Mouse (Mus musculus) gastrocnemius, postnatal 14 days (tissue): ENCODE measurements around the gene Ntng1. TPM values are rescaled to one million over a fixed set of nuclear protein-coding genes. Genes with fewer than 3 reads are reported as not detected.

Source experiments
- DNase-seq: peaks from one replicate; pipeline ENCODE4 v3.0.0; 2021; ENCODE audit warnings: mixed read lengths
- intact Hi-C: fragments of 180-260 bp; cut with DNase I; formaldehyde crosslinking; loops from one replicate; pipeline ENCODE4 v1.15.1; 2025; ENCODE audit warnings: low total_unique reads
- total RNA-seq, 2 experiments: library from RNA; stranded (reverse); gene quantifications; 2 replicates each; pipeline ENCODE4 v1.2.3; 2021

Gene Ntng1
- total RNA-seq, 2 experiments from 2014 or later, result 0.60 to 0.92 TPM

GRCm38 (mm10) chr3:110064709-110065256, 79.0 kb downstream of the Ntng1 start:
- intact Hi-C loops, result no loop called here
- no peak for DNase-seq

GRCm38 (mm10) chr3:110055915-110056314, 87.9 kb downstream of the Ntng1 start:
- DNase-seq, result peak; percentile 3
- intact Hi-C loops, result no loop called here

GRCm38 (mm10) chr3:110055433-110055832, 88.4 kb downstream of the Ntng1 start:
- intact Hi-C loops, result no loop called here
- DNase-seq, result no peak

- intact Hi-C loops, result no loop called here
Observed at GRCm38 (mm10) chr3:110054125-110054524, 89.7 kb downstream of the Ntng1 start.

GRCm38 (mm10) chr3:110048152-110048551, 95.7 kb downstream of the Ntng1 start:
- intact Hi-C loops, result no loop called here
- DNase-seq, result no peak

More at GRCm38 (mm10) chr3:110054125-110054524, 89.7 kb downstream of the Ntng1 start:
- DNase-seq, result no peak

GRCm38 (mm10) chr3:110046750-110047149, 97.1 kb downstream of the Ntng1 start:
- intact Hi-C loops, result no loop called here
- DNase-seq, result no peak

- DNase-seq, result no peak
- intact Hi-C loops, result no loop called here
Observed at GRCm38 (mm10) chr3:110044209-110044608, 99.6 kb downstream of the Ntng1 start.

GRCm38 (mm10) chr3:110043641-110044187, 100.1 kb downstream of the Ntng1 start:
- intact Hi-C loops, result no loop called here

GRCm38 (mm10) chr3:110022783-110023599, 120.8 kb downstream of the Ntng1 start:
- no peak for DNase-seq
- intact Hi-C loops, result no loop called here

More at GRCm38 (mm10) chr3:110043641-110044187, 100.1 kb downstream of the Ntng1 start:
- no peak for DNase-seq

GRCm38 (mm10) chr3:110010870-110011626, 132.8 kb downstream of the Ntng1 start:
- DNase-seq, result no peak
- intact Hi-C loops, result no loop called here

GRCm38 (mm10) chr3:110010441-110010840, 133.4 kb downstream of the Ntng1 start:
- no peak for DNase-seq
- intact Hi-C loops, result no loop called here

GRCm38 (mm10) chr3:110000349-110000748, 143.5 kb downstream of the Ntng1 start:
- no peak for DNase-seq
- intact Hi-C loops, result no loop called here

GRCm38 (mm10) chr3:109995663-109996024, 148.2 kb downstream of the Ntng1 start:
- intact Hi-C loops, result no loop called here

GRCm38 (mm10) chr3:109994978-109995662, 148.7 kb downstream of the Ntng1 start:
- no peak for DNase-seq
- intact Hi-C loops, result no loop called here

More at GRCm38 (mm10) chr3:109995663-109996024, 148.2 kb downstream of the Ntng1 start:
- no peak for DNase-seq

GRCm38 (mm10) chr3:109984086-109984485, 159.7 kb downstream of the Ntng1 start:
- no peak for DNase-seq
- intact Hi-C loops, result no loop called here

- no peak for DNase-seq
- intact Hi-C loops, result no loop called here
Observed at GRCm38 (mm10) chr3:109977614-109978013, 166.2 kb downstream of the Ntng1 start.

- intact Hi-C loops, result no loop called here
- DNase-seq, result no peak
Observed at GRCm38 (mm10) chr3:109975106-109975505, 168.7 kb downstream of the Ntng1 start.

GRCm38 (mm10) chr3:109971465-109971864, 172.3 kb downstream of the Ntng1 start:
- no peak for DNase-seq
- intact Hi-C loops, result no loop called here

GRCm38 (mm10) chr3:109970181-109970580, 173.6 kb downstream of the Ntng1 start:
- DNase-seq, result no peak
- intact Hi-C loops, result no loop called here

GRCm38 (mm10) chr3:109962631-109963030, 181.2 kb downstream of the Ntng1 start:
- DNase-seq, result no peak

More at GRCm38 (mm10) chr3:109962631-109963030, 181.2 kb downstream of the Ntng1 start:
- intact Hi-C loops, result no loop called here
